Mouse (Mus musculus) gastrocnemius, adult 18-20 months (tissue): ENCODE measurements at regions not wholly inside any gene's neighbourhood (a gene's known extent, or its start where the extent isn't known, plus 50 kb on each side); places are given as distances from the start of the nearest gene placed in this dataset.

ENCODE experiments used
- DNase-seq: peaks from one replicate; pipeline ENCODE4 v3.0.0; 2021; ENCODE audit warnings: low spot score

- no peak for DNase-seq
These were observed 371.3 kb upstream of the Dynlrb2 start for GRCm38 (mm10) chr8:116133503-116133902.

GRCm38 (mm10) chr8:116133084-116133483 is 371.7 kb upstream of the Dynlrb2 start:
- no peak for DNase-seq

DNA sequence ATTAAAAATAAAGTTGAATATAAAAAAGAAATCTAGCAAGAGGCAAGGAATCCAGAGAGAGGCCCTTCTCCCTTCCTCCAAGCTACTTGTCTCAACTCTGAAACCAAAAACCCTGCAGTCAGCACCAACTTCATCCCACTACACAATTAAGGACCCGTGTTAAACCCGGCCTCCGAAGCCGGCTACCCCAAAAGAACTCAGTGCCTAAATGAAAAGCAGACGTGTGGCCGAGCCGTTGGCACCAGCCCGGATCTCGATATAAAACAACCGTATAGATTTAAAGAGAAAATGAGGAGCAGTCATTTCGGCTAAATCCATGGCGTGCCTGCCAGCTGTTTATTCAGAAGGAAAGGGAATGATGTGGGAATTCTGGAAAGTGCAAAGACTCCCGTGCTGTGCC is 384.7 kb upstream of the Dynlrb2 start:
- no peak for DNase-seq

- peak; percentile 18 for DNase-seq
These were observed 386.9 kb upstream of the Dynlrb2 start for GRCm38 (mm10) chr8:116117919-116118318.

- DNase-seq = no peak
These were observed 388.1 kb upstream of the Dynlrb2 start for GRCm38 (mm10) chr8:116116625-116117024.

DNA sequence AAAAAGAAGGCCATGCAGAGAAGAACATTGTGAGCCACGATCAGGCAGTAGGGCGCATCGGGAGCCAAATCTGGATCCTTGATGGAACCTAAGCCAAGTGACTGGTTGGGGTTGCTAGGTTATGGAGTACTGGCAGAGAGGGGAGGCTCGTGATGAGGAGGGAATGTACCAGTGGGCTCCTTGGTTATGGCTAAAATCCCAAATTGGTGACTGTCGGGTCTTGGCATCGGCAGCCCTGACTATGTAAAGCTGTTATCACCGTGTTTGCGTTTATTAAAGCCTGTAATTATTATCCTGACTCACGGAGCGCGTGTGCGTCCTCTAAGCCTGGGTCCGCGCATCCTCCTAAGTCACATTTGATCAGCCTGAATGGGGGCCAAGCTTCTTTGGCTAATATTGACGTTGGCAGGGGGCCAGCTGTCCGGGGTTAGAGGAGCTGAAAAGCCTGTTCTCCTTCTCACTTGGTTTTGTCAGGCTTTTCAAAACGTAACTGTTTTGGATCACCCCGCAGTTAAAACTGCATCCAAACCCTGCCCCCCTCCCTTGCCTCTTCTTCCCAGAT is 388.9 kb upstream of the Dynlrb2 start:
- DNase-seq = peak; percentile 61

- DNase-seq = no peak
These were observed 389.8 kb upstream of the Dynlrb2 start for GRCm38 (mm10) chr8:116114978-116115377.

DNA sequence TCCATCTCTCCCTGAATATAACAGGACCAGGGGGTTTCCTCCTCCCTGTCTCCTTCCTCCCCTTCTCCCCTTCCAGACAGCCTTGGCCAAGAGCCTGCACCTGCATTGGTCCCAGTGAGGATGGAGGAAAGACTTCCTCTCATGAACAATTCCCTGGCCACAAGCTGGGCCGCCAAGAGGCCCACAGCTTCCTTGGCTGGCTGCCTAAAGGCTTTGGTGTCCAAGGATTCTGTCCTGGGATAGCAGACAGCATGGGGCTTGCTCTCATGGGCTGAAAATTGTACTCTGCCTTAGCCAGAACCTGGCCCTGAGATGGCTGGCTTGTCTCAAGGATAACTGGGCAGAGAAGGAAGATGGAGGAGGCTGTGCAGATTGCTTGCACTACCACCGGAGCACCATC is 390.3 kb upstream of the Dynlrb2 start:
- peak; percentile 59 for DNase-seq

- no peak for DNase-seq
These were observed 393.6 kb upstream of the Dynlrb2 start for GRCm38 (mm10) chr8:116111168-116111567.

DNA sequence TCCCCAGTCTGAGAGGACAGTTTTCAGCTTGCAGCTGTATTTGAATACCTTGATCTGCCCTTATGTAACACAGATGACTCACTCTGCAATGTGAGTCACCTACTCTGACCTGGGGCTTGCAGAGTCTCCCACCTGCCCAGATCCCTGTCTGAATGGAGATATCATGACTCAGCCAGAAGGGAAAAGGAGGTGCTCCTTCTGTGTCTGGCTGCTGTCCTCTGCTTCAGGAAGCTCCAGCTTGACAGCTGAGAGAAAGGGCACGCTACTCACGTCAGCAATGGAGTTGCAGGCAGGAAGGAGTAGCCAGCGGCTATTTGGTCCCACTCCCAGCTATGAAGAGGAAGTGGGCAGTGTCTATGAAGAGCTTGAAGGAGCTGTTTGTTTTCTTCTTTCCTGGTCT is 389.1 kb upstream of the Maf start:
- DNase-seq = no peak

- DNase-seq = no peak
These were observed 375.6 kb upstream of the Maf start for GRCm38 (mm10) chr8:116083156-116083555.

- DNase-seq = no peak
These were observed 371.3 kb upstream of the Maf start for GRCm38 (mm10) chr8:116078849-116079407.

GRCm38 (mm10) chr8:116071497-116071896 is 363.9 kb upstream of the Maf start:
- DNase-seq = no peak

GRCm38 (mm10) chr8:116069538-116069937 is 361.9 kb upstream of the Maf start:
- no peak for DNase-seq

- no peak for DNase-seq
These were observed 360.4 kb upstream of the Maf start for GRCm38 (mm10) chr8:116067978-116068375.

- DNase-seq = no peak
These were observed 359.8 kb upstream of the Maf start for GRCm38 (mm10) chr8:116067182-116067977.

DNA sequence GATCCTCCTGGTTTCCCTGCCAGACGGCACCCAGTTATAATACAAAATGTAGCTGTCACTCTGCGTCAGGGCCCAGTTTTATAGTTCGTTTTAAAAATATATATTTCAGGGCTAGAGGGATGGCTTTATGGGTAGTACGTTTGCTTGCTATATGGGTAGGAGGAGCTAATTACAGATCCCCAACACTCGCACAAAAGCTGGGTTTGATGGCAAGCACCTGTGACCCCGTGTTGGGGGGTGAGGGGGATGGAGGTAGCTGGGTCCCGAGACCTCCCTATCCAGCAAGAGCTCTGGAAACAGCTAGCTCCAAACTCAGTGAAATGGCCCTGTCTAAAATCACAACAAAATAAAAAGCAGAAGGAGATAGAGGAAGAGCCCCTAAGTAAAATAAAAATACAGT is 358.3 kb upstream of the Maf start:
- DNase-seq = no peak

DNA sequence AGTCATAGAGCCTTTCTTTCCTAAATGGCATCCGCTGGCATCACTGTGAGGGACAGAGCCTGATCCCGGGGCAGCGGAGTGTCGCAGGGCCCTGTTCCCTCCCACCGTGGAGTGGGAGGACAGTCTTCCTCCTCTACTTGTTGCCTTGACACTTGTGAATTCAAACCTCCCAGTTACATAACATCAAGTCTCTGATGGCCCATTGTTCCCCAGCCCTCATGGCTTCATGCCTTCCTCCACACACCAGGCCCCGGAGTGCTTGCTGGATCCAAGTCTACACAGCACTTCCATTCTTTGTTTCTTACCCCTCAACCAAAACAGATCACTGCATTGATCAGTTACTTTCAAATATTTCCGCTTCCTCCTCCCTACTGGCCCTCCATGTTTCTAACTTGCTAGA is 357.7 kb upstream of the Maf start:
- no peak for DNase-seq

- DNase-seq = no peak
These were observed 357.0 kb upstream of the Maf start for GRCm38 (mm10) chr8:116064562-116064961.

- no peak for DNase-seq
These were observed 355.9 kb upstream of the Maf start for GRCm38 (mm10) chr8:116063541-116063940.

GRCm38 (mm10) chr8:116053483-116053882 is 345.9 kb upstream of the Maf start:
- no peak for DNase-seq

GRCm38 (mm10) chr8:116053043-116053442 is 345.4 kb upstream of the Maf start:
- DNase-seq = no peak

DNA sequence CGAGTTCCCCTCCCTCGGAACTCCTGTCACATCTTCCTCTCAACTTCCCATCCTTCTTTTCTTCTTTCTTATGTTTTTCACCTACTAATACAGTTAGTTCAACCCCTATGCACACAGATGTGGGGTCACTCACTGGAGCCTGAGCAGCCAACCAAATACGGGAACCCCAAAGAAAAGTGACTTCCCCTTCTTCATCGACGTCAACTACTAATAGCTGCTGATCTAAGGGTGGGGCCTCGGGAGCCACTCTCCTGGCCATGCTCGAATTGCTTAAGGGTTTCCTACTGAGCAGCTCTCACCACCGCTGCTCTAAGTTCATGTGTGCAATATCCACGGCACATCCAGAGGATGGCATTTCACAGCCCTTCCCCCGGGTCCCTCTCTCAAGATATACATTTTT is 340.9 kb upstream of the Maf start:
- DNase-seq = no peak
